Mouse (Mus musculus): ENCODE measurements around the gene Snrpd3.

- TF ChIP-seq MAFK (IDR thresholded peaks at IDR 0.05; ENCODE audit: insufficient read depth, low read depth, low read length) = no peak
- no peak for TF ChIP-seq ZC3H11A (IDR thresholded peaks at IDR 0.05; ENCODE audit: borderline replicate concordance, low read depth, low read length)
- no peak for TF ChIP-seq CHD2 (IDR thresholded peaks at IDR 0.05; ENCODE audit: low read depth, low read length)
Measured at GRCm38 (mm10) chr10:75568441-75568840, 51.1 kb downstream of the Snrpd3 start.
